Mouse (Mus musculus): ENCODE measurements around the gene U90926. TPM values are rescaled to one million over a fixed set of nuclear protein-coding genes. Genes with fewer than 3 reads are reported as not detected.
"Not testable (repeated sequence)": the region's sequence is repeated elsewhere in the genome, so short reads cannot be mapped to it uniquely, and the experiment has no call there.

U90926 gene
- polyA plus RNA-seq, 1 experiment from 2014 or later: not detected

DNA sequence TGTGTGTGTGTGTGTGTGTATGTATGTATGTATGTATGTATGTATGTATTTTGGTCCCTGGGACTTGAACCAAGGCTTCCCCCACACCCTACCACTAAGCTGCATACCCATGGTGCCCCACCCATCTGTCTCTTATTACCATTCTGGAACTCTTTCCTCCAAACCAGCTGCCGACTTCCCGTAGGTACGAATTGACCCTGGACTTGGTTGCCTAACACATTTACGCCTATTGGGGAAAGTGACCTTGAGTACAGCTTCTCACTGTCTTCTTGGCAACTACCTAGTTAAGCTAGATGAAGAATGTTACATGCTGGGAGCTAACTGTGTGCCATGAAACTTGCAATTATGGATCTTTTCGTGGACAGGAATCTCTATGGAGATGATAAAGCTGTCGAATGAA, 9.1 kb downstream of the U90926 start:
- ATAC-seq: no peak
- Histone ChIP-seq H3K4me1 (replicated peaks) (no peaks in the 10 kb centered on the region), H3K4me3 (replicated peaks) (no peak overlapping the region), H3K36me3 (peaks cover 48% of the 10 kb centered on the region), H3K4me2 (replicated peaks) (no peak overlapping the region), H3K27me3 (no peaks in the 10 kb centered on the region), H3K9ac (replicated peaks) (no peak overlapping the region), H3K9me3 (no peaks in the 10 kb centered on the region), H3K27ac (no peak overlapping the region)
- WGBS: 96% methylated on average over 6 of the region's 6 CpGs

DNA sequence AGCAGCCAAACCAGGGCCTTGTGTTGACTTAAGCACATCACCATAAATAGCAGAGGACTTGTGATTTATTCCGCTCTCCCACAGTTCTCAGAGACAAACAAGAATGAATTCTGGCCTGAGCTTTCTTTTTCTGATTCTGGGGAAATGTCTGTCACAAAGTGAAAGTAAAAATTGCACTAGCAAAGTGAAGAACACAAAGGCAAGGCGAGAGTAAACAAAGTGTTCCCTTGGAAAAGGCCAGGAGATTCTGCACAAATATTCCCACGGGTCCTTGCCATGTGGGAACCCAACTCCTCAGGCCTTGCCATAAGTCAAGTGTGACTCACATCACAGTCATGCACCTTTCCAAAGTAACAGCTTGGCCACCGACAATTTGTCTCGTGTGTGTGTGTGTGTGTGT, 9.5 kb downstream of the U90926 start:
- H3K27me3 ChIP-seq: no peaks in the 10 kb centered on the region
- H3K36me3 ChIP-seq: peaks cover 52% of the 10 kb centered on the region
- WGBS: 91% methylated on average over 5 of the region's 5 CpGs
- H3K9me3 ChIP-seq: no peaks in the 10 kb centered on the region
- no peak overlapping the region for H3K4me2 ChIP-seq (replicated peaks)
- no peak overlapping the region for H3K4me3 ChIP-seq (replicated peaks)
- no peak overlapping the region for H3K9ac ChIP-seq (replicated peaks)
- no peak for ATAC-seq
- H3K4me1 ChIP-seq (replicated peaks): no peaks in the 10 kb centered on the region
- no peak overlapping the region for H3K27ac ChIP-seq

DNA sequence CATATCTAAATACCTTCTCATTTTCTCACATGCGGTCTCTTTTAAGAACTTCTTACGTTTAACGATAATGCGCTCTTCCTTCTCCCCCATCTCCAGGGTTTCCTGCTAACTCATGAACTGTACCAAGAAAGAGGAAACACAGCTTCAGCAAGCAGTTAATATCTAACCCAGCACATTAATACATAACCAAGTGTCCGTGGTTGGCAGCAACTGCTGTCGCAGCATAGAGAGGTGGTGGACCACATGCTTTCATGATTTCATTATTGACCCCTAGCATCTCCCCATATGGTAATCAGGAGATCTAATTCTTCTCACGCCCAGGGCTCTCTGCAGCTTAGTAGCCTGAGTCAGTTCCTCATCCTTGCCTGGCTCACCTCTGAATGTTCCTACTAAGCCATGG, 10.0 kb downstream of the U90926 start:
- Histone ChIP-seq H3K4me1 (replicated peaks) (no peaks in the 10 kb centered on the region), H3K9ac (replicated peaks) (no peak overlapping the region), H3K4me3 (replicated peaks) (no peak overlapping the region), H3K4me2 (replicated peaks) (no peak overlapping the region), H3K27me3 (no peaks in the 10 kb centered on the region), H3K36me3 (peaks cover 56% of the 10 kb centered on the region), H3K9me3 (no peaks in the 10 kb centered on the region), H3K27ac (no peak overlapping the region)
- no peak for ATAC-seq
- WGBS: 93% methylated on average over 7 of the region's 7 CpGs

DNA sequence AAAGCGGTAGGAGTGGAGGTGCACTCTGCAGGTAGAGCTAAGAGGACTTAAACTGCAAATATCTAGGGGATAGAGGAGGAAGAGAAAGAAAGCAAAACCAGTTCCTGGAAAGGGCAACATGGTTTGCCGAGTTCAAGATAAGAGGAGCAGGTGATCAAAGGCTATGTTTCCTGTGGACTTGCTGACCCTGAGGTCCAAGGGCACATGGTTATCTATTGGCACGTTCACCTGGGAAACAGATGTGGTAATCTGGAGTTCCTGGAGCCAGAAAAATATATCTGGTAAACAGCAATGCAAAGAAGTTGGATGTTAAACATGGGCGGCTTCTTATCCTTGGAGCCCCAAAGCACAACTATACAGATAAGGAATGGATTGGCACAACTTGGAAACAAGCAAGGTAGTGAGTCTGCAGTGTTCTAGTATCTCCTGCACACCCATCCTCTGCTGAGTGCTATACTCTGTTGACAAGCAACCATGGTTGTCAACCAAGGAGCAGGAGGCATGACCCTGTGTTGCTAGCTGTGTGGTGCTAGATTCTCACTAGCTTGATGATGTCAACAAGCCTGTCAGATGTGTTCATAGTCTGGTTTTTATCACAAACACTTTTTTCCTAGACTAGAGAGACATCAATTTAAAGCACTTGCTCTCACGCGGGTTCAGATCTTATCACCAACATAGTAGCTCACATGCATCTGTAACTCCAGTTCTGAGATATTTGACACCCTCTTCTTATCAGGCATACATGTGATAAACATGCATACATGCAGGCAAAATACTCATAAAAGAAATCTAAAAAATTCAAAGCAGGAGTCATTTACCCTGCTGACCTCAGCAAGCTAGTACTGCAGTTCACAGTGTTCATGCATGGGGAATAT, 10.8 kb downstream of the U90926 start:
- no peaks in the 10 kb centered on the region for H3K27me3 ChIP-seq
- peaks cover 64% of the 10 kb centered on the region for H3K36me3 ChIP-seq
- H3K9me3 ChIP-seq: no peaks in the 10 kb centered on the region
- no peak overlapping the region for H3K27ac ChIP-seq
- no peak overlapping the region for H3K9ac ChIP-seq (replicated peaks)
- ATAC-seq: no peak
- H3K4me3 ChIP-seq (replicated peaks): no peak overlapping the region
- 98% methylated on average over 6 of the region's 6 CpGs for WGBS
- no peak overlapping the region for H3K4me2 ChIP-seq (replicated peaks)
- no peaks in the 10 kb centered on the region for H3K4me1 ChIP-seq (replicated peaks)

GRCm38 (mm10) chr5:92198266-92198665, 16.9 kb downstream of the U90926 start:
- ATAC-seq: no peak
- peaks cover 70% of the 10 kb centered on the region for H3K36me3 ChIP-seq
- 64% methylated on average over 8 of the region's 8 CpGs for WGBS

DNA sequence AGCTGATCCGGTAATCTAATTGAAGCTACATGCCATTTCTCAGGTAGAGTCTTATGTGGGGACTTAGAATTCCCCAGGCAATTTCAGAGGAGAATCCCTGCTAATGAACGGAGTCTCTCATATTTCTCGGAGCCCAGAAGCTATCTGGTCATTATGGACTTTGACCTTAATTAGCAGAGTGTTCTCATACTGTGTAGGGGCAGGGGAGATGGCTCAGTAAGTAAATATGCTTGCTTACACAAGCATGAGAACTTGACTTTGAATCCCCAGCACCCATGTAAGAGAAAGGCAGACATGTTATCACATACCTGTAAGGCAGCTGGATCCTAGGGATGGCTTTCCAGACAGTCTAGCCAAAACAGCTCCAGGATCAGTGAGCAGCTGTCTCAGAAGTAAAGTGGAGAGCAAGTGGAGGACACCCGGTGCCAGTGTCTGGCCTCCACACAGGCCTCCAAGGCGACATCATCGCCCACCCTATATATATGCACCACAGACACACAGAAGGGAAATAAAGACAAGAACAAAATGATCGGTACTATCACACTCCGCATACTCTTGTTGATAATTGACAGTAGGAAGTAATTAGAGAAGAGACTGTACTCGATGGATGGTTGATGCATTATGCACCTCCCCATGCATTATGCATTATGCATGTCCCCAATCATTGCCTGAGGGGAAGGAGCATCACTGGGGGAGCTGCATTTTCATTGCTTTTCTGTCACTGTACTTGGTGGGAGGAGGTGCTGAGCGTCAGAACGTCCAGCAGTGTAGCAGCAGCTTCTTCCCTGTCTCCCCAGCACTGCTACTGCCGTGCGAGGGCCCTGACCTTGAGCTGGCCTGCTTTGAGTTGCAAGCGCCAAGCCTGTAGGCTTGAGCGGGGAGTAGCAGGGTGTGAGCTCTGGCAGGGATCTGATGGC, 18.1 kb downstream of the U90926 start:
- no peak overlapping the region for H3K9ac ChIP-seq (replicated peaks)
- H3K4me1 ChIP-seq (replicated peaks): peaks cover 17% of the 10 kb centered on the region
- ATAC-seq: peak; percentile 88
- H3K27ac ChIP-seq: peak overlapping the region; percentile 85
- peaks cover 72% of the 10 kb centered on the region for H3K36me3 ChIP-seq
- H3K4me2 ChIP-seq (replicated peaks): no peak overlapping the region
- H3K27me3 ChIP-seq: no peaks in the 10 kb centered on the region
- no peaks in the 10 kb centered on the region for H3K9me3 ChIP-seq
- 66% methylated on average over 15 of the region's 15 CpGs for WGBS
- no peak overlapping the region for H3K4me3 ChIP-seq (replicated peaks)

More at GRCm38 (mm10) chr5:92198266-92198665, 16.9 kb downstream of the U90926 start:
- Histone ChIP-seq H3K4me2 (replicated peaks) (no peak overlapping the region), H3K4me1 (replicated peaks) (peaks cover 17% of the 10 kb centered on the region), H3K9ac (replicated peaks) (no peak overlapping the region), H3K27ac (peak overlapping the region; percentile 64), H3K9me3 (no peaks in the 10 kb centered on the region), H3K4me3 (replicated peaks) (no peak overlapping the region), H3K27me3 (no peaks in the 10 kb centered on the region)

- Histone ChIP-seq H3K36me3 (peaks cover 65% of the 10 kb centered on the region), H3K4me1 (replicated peaks) (peaks cover 17% of the 10 kb centered on the region)
- not testable (repeated sequence) for H3K4me3 ChIP-seq (replicated peaks); H3K9ac ChIP-seq (replicated peaks); H3K4me2 ChIP-seq (replicated peaks); H3K27ac ChIP-seq; H3K9me3 ChIP-seq; ATAC-seq; H3K27me3 ChIP-seq
- 60% methylated on average over 2 of the region's 2 CpGs for WGBS
Measured at GRCm38 (mm10) chr5:92195716-92196115, 19.5 kb downstream of the U90926 start.

- Histone ChIP-seq H3K4me2 (replicated peaks) (no peak overlapping the region), H3K27me3 (no peaks in the 10 kb centered on the region), H3K9ac (replicated peaks) (no peak overlapping the region), H3K4me3 (replicated peaks) (no peak overlapping the region), H3K4me1 (replicated peaks) (no peaks in the 10 kb centered on the region), H3K9me3 (no peaks in the 10 kb centered on the region), H3K27ac (no peak overlapping the region), H3K36me3 (peaks cover 64% of the 10 kb centered on the region)
- 98% methylated on average over 7 of the region's 7 CpGs for WGBS
- ATAC-seq: no peak
Measured at GRCm38 (mm10) chr5:92188881-92189483, 26.2 kb downstream of the U90926 start.

DNA sequence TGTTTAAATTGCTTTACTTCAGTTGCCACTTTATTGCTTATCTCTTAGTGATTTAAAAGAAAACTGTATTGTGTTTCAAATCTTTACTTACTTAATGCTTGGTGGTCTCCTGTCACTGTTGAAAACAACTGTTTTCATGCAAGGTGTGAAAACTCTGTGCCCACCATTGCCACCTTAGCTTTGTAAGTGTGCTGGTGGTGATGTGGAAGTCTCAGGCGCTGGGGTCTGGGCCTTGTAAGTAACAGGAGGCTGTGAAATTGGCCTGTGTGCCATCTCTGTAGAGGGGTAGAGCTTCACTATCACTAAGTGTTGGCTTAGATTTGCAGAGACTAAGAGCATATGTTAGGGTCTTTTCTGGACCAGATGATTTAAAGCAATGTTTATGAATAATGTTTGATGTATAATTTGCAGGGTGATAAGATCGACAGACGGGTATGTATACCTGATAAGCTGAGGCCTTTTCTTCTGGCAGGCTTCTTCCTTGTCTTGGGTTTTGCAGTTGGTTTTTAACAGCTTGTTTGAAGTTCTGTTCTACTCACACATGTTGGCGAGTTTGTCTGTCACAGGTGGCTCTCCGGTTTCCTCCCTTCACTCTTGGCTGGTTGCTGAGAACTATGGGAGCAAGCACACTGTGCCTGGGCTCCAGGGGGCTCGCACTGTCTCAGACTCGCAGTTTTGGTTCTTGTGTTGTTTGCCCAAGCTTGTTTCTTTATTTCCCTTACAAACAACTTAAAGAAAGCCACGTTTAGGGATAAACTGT, 32.0 kb downstream of the U90926 start:
- H3K4me2 ChIP-seq (replicated peaks): no peak overlapping the region
- peaks cover 57% of the 10 kb centered on the region for H3K36me3 ChIP-seq
- H3K27ac ChIP-seq: no peak overlapping the region
- no peak overlapping the region for H3K4me3 ChIP-seq (replicated peaks)
- H3K9me3 ChIP-seq: no peaks in the 10 kb centered on the region
- H3K27me3 ChIP-seq: no peaks in the 10 kb centered on the region
- H3K4me1 ChIP-seq (replicated peaks): no peaks in the 10 kb centered on the region
- 91% methylated on average over 8 of the region's 8 CpGs for WGBS
- ATAC-seq: no peak
- H3K9ac ChIP-seq (replicated peaks): no peak overlapping the region

DNA sequence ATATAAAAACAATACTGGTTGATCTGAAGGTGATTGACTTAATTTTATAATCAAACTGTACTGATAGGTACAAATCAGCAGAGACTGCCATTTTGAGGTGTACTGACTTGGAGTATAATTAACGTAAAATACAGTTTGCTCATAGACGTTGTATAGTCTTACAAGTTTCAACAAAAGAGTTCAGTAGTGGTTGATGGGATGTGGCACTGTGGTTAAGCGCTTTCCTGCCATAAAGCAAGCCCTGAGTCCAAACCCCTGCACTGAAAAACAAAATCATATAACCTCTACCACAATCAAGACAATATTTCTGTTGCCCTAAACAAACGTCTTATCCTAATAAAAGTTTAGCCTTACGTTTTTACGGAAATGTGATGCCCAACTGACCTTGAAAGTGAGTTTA, 49.2 kb downstream of the U90926 start:
- H3K4me1 ChIP-seq (replicated peaks): no peaks in the 10 kb centered on the region
- H3K27ac ChIP-seq: no peak overlapping the region
- no peak overlapping the region for H3K9ac ChIP-seq (replicated peaks)
- no peaks in the 10 kb centered on the region for H3K27me3 ChIP-seq
- H3K36me3 ChIP-seq: peaks cover 29% of the 10 kb centered on the region
- H3K4me2 ChIP-seq (replicated peaks): no peak overlapping the region
- no peak overlapping the region for H3K4me3 ChIP-seq (replicated peaks)
- no peaks in the 10 kb centered on the region for H3K9me3 ChIP-seq
- 93% methylated on average over 6 of the region's 6 CpGs for WGBS
- ATAC-seq: no peak
